Mouse (Mus musculus) liver, embryonic 14.5 days (tissue): ENCODE data around the gene 6030458C11Rik.
A peak's percentile ranks its signal among the peaks of the same experiment; 100 is the strongest.

ENCODE experiments used
- CTCF ChIP-seq: IDR thresholded peaks from 2 replicates; pipeline ENCODE4 v1.5.1; 2016; ENCODE audit warnings: antibody characterized with exemption, low read depth, control low read depth
- EP300 ChIP-seq: IDR thresholded peaks from 2 replicates; pipeline ENCODE4 v1.6.1; 2016; ENCODE audit warnings: antibody characterized with exemption, low read depth

DNA sequence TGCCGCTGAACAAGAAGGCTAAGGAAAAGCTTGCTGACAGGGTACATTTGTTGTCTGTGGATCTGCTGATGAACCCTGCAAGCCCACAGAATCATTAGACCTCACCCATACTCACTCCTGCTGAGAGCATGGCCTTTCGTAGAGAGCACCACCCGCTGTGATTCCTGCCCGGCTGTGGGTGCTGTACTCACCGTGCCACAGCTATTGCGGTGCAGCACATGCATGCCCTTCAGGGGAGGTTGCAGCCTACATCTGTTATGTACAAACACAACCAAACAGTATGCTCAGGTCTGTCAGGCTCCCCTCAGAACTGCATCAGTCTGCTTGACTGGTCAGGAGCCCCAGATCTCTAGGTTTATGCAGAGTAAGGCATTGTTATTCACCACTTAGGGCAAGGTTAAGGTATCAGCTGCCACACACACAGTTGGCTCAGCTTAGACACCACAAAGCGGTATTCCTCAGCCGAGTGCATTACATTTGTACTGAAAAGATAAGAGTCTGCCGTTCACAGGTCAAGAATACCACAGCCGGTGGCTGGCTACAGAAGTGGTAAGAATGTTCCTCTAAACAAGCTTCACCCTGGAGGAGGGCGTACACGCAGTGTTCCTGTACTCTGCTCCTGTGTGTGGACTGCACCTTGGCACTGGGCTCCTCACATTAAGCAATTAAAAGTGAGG is 33.5 kb upstream of the 6030458C11Rik start:
- TF ChIP-seq CTCF (no peak), EP300 (peak; percentile 78)
